Mouse (Mus musculus) erythroblast, embryonic 14.5 days (primary cell): ENCODE measurements around the gene Chst15.

Experiments used
- GATA1 ChIP-seq: IDR thresholded peaks from 2 replicates; pipeline ENCODE4 v1.6.1; 2012; ENCODE audit warnings: low read length, inconsistent platforms, mixed read lengths
- TAL1 ChIP-seq: IDR thresholded peaks from 3 replicates; pipeline ENCODE4 v1.6.1; 2012; ENCODE audit warnings: low read length, inconsistent platforms, mixed read lengths

DNA sequence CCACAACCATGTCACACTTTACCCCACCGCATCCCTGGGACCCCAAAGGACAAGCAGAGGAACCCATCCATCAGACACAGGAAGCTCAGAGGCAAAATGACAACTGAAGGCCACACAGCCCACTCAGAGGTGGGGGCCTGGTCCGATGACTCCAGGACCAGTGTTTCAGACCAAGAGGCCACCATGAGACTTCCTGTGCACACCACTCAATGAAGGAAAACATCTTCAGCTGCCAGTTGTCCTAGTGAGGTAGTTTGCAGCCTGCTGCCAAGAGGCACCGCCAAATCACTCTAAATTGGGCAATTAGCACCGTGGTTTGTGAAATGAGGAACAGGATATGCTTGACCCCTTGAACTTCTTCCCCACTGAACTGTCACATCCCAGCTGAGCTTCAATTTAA, 41.7 kb upstream of the Chst15 start:
- no peak for TF ChIP-seq TAL1
- TF ChIP-seq GATA1, result no peak
